Mouse (Mus musculus) G1E (cell line): ENCODE measurements at regions not wholly inside any gene's neighbourhood (a gene's known extent, or its start where the extent isn't known, plus 50 kb on each side); places are given as distances from the start of the nearest gene placed in this dataset.

Experiments used
- ATAC-seq: 2 replicates; pipeline ENCODE4 v1.8.0; 2016; ENCODE audit warnings: mild to moderate bottlenecking; ENCODE audit not compliant: insufficient number of reproducible peaks, poor library complexity, low FRiP score, severe bottlenecking; ENCODE audit errors: extremely low read depth
- DNase-seq: peaks from one replicate; pipeline ENCODE4 v3.0.0; 2012; ENCODE audit warnings: low spot score
- H3K27me3 ChIP-seq: 2 replicates; pipeline ENCODE4 v1.6.1; 2012; ENCODE audit warnings: mild to moderate bottlenecking, low read length, inconsistent platforms; ENCODE audit not compliant: insufficient read depth
- H3K36me3 ChIP-seq: replicated peaks from 2 replicates; pipeline ENCODE3; 2012; ENCODE audit warnings: mild to moderate bottlenecking, inconsistent platforms
- H3K4me1 ChIP-seq: 2 replicates; pipeline ENCODE4 v1.6.1; 2012; ENCODE audit warnings: low read depth, low read length, inconsistent platforms, mixed read lengths; ENCODE audit not compliant: insufficient read depth
- H3K4me3 ChIP-seq: 2 replicates; pipeline ENCODE4 v1.5.1; 2012; ENCODE audit warnings: low read depth, mild to moderate bottlenecking, inconsistent platforms, low read length, moderate library complexity, mixed read lengths
- H3K9me3 ChIP-seq: replicated peaks from 2 replicates; pipeline ENCODE4 v1.6.1; 2012; ENCODE audit warnings: inconsistent platforms
- CTCF ChIP-seq: IDR thresholded peaks from 2 replicates; pipeline ENCODE4 v1.5.1; 2012; ENCODE audit warnings: low read depth, low read length, inconsistent platforms, mixed read lengths
- GATA1 ChIP-seq: IDR thresholded peaks from 2 replicates; pipeline ENCODE4 v1.6.1; 2012; ENCODE audit warnings: borderline replicate concordance, low read length, inconsistent platforms, mixed read lengths
- GATA2 ChIP-seq: IDR thresholded peaks from 2 replicates; pipeline ENCODE4 v1.6.1; 2012; ENCODE audit warnings: low read depth, low read length, inconsistent platforms, borderline replicate concordance
- POLR2AphosphoS5 ChIP-seq: IDR thresholded peaks from 2 replicates; pipeline ENCODE4 v1.6.1; 2012; ENCODE audit warnings: low read depth, low read length, inconsistent platforms; ENCODE audit not compliant: insufficient replicate concordance
- TAL1 ChIP-seq: conservative IDR thresholded peaks from 2 replicates; pipeline ENCODE4 v1.6.1; 2012; ENCODE audit warnings: low read depth, low read length, inconsistent platforms, mixed read lengths

DNA sequence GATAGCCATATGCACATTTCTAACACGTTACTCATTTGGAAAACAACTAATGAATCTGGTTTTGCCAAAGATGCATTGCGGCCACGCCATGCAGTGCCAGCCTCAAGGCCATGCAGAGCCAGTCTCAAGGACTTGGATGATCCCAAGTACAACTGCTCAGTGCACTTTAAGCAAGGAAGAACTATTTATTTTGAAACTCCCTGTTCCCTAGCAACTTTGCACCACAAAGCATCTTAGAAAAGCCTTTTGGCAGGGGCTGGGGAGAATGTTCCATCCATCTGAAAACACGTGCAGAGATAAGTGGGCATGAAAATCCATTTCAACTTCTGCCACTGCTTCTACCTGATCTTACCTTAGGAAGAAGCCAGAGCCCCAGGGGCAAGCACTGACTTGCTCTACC, 182.1 kb upstream of the Phactr1 start:
- Histone ChIP-seq H3K4me1 (no peaks in the 10 kb centered on the region), H3K4me3 (no peak overlapping the region), H3K36me3 (no peaks in the 10 kb centered on the region), H3K27me3 (no peaks in the 10 kb centered on the region), H3K9me3 (no peaks in the 10 kb centered on the region)
- ATAC-seq = no peak
- no peak for DNase-seq
- TF ChIP-seq POLR2AphosphoS5 (no peak), CTCF (no peak), GATA2 (no peak), GATA1 (no peak), TAL1 (no peak)

DNA sequence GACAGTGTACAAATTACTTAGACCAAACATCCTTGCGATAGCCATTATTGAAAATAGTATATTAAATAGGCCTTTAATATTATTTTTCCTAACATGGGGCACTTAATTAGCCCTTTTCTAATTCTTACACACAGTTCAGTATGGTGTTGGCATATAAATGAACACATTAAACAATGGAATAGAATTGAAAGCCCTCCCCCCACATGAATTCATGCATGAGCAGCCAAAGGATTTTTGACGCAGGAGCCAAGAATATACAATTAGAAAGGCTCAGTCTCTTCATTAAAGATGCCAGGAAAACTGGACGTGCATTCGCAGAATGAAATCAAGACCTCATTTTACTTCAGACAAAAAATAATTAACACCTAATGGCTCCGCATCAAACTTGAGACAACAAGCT, 172.9 kb upstream of the Phactr1 start:
- no peak overlapping the region for H3K4me3 ChIP-seq
- H3K27me3 ChIP-seq = no peaks in the 10 kb centered on the region
- DNase-seq = no peak
- no peak for ATAC-seq
- H3K36me3 ChIP-seq = no peaks in the 10 kb centered on the region
- no peaks in the 10 kb centered on the region for H3K4me1 ChIP-seq
- TF ChIP-seq GATA2 (no peak), CTCF (no peak), GATA1 (no peak), POLR2AphosphoS5 (no peak), TAL1 (no peak)
- no peaks in the 10 kb centered on the region for H3K9me3 ChIP-seq

DNA sequence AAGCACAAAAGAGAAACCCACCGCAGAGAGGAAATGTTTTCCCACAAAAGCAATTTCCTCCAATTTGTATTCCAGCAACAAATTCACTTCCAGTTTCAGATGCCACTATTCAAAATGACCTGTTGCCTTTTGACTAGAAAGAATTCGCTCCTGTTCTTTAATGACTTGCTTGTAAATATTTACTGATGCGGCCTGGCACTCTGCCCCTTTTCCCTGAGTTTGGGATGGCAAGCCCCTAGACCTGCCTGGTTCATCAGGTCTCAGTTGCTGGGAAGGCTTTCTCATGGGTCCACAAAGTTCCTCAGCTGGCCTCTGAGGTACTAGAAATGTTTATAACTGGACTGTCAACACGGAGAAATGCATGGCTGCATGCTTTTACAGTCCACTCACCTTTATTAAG, 161.7 kb upstream of the Phactr1 start:
- no peak for ATAC-seq
- Histone ChIP-seq H3K4me3 (no peak overlapping the region), H3K9me3 (no peaks in the 10 kb centered on the region; the same call in 1 of the 2 replicates), H3K4me1 (no peaks in the 10 kb centered on the region), H3K36me3 (no peaks in the 10 kb centered on the region), H3K27me3 (no peaks in the 10 kb centered on the region)
- DNase-seq = no peak
- TF ChIP-seq GATA2 = no peak
- TF ChIP-seq CTCF = no peak
- no peak for TF ChIP-seq POLR2AphosphoS5
- TF ChIP-seq GATA1 = no peak
- TF ChIP-seq TAL1 = no peak

GRCm38 (mm10) chr13:42522553-42522952, 157.9 kb upstream of the Phactr1 start:
- H3K4me3 ChIP-seq = no peak overlapping the region
- peaks cover 3% of the 10 kb centered on the region; the same call in 1 of the 2 replicates for H3K9me3 ChIP-seq
- H3K27me3 ChIP-seq = no peaks in the 10 kb centered on the region
- DNase-seq (no peak), ATAC-seq (no peak)
- H3K36me3 ChIP-seq = no peaks in the 10 kb centered on the region
- TF ChIP-seq TAL1 (no peak), GATA2 (no peak), CTCF (no peak), POLR2AphosphoS5 (no peak)
- H3K4me1 ChIP-seq = no peaks in the 10 kb centered on the region

- Histone ChIP-seq H3K27me3 (no peaks in the 10 kb centered on the region), H3K36me3 (no peaks in the 10 kb centered on the region), H3K4me1 (no peaks in the 10 kb centered on the region), H3K9me3 (peaks cover 3% of the 10 kb centered on the region; the same call in 1 of the 2 replicates), H3K4me3 (no peak overlapping the region)
- TF ChIP-seq POLR2AphosphoS5 (no peak), GATA1 (no peak), TAL1 (no peak), GATA2 (no peak), CTCF (no peak)
- DNase-seq = no peak
- no peak for ATAC-seq
These were observed 154.3 kb upstream of the Phactr1 start for GRCm38 (mm10) chr13:42526163-42526562.

- no peak for TF ChIP-seq TAL1
- no peak for TF ChIP-seq POLR2AphosphoS5
- no peak for TF ChIP-seq GATA2
- TF ChIP-seq CTCF = no peak
- TF ChIP-seq GATA1 = no peak
- no peak for ATAC-seq
- no peaks in the 10 kb centered on the region for H3K27me3 ChIP-seq
- no peaks in the 10 kb centered on the region for H3K4me1 ChIP-seq
- no peaks in the 10 kb centered on the region for H3K36me3 ChIP-seq
- DNase-seq = no peak
- H3K4me3 ChIP-seq = no peak overlapping the region
- H3K9me3 ChIP-seq = 0 out of 2 replicates have a peak, but pooled peaks cover 3% of the 10 kb centered on the region
These were observed 153.5 kb upstream of the Phactr1 start for GRCm38 (mm10) chr13:42526966-42527365.

DNA sequence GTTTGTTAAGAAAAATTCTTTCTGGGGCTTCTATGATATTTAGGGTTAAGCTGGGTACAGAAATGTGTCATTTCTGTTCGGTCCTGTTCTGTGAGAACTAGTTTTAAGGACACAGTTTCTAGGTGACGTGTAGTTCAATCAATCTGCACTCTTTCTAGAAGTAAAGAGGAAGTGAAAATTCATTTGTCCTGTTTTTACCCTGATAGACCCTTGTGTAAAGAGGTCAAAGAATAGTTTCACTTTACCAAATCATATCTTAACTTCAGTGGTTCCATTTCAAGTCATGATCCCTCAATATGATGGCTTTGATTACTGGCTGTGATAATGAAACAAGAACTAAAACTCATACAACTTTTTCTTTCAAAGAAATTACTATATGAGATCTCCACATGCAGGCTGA, 152.3 kb upstream of the Phactr1 start:
- ATAC-seq = no peak
- Histone ChIP-seq H3K4me1 (no peaks in the 10 kb centered on the region), H3K36me3 (no peaks in the 10 kb centered on the region), H3K27me3 (no peaks in the 10 kb centered on the region), H3K9me3 (peaks cover 5% of the 10 kb centered on the region; the same call in 1 of the 2 replicates), H3K4me3 (no peak overlapping the region)
- DNase-seq = no peak
- TF ChIP-seq GATA2 (no peak), GATA1 (no peak)
